Mouse (Mus musculus) right cerebral cortex, postnatal 36 days (tissue): ENCODE measurements around the gene Dnajb12.
"Not testable (repeated sequence)": the region's sequence is repeated elsewhere in the genome, so short reads cannot be mapped to it uniquely, and the experiment has no call there.

ENCODE experiments used
- DNase-seq, 2 experiments: peaks; one replicate each; pipeline ENCODE4 v3.0.0; 2022; ENCODE audit warnings: low spot score in 2 of 2, mixed read lengths in 1 of 2

The Dnajb12 gene

DNA sequence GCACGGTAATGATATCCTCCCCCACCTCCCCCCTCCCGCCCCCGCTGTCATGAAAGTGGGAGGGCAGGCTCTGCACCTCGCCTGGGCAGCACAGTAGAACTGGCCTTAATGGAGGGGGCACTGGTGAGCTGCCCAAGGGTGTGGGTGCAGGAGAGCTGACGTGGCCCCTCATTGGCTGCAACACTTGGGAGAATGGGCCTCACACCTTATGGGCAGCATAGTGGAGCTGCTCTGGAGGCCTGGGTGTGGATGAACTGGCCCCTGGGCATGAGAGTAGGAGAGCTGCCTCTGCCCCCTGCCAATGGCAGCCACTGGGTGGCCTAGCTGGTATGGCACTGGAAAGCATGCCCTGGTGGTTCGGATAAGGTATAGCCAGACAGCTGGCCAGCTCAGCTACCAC, 9.3 kb upstream of the Dnajb12 start:
- no peak for DNase-seq

DNA sequence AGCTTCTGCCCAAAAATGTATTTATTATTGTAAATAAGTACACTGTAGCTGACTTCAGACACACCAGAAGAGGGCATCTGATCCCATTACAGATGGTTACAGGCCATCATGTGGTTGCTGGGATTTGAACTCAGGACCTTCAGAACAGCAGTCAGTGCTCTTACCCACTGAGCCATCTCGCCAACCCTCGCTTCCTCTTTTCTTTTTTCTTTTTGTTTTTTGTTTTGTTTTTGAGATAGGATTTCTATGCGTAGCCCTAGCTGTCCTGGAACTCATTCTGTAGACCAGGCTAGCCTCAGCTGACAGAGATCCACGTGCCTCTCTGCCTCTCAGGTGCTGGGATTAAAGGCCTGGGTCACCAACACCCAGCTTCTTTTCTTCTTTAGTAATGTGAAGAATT, 6.7 kb upstream of the Dnajb12 start:
- not testable (repeated sequence) for DNase-seq

GRCm38 (mm10) chr10:59873206-59873605, 6.2 kb upstream of the Dnajb12 start:
- DNase-seq = no peak

- no peak for DNase-seq
These were observed 5.7 kb upstream of the Dnajb12 start for GRCm38 (mm10) chr10:59873613-59874012.

GRCm38 (mm10) chr10:59875396-59875795, 4.0 kb upstream of the Dnajb12 start:
- no peak for DNase-seq

GRCm38 (mm10) chr10:59876698-59877097, 2.7 kb upstream of the Dnajb12 start:
- DNase-seq = not testable (repeated sequence)

GRCm38 (mm10) chr10:59877421-59878117, 1.8 kb upstream of the Dnajb12 start:
- no peak for DNase-seq

GRCm38 (mm10) chr10:59878823-59879222, 533 bp upstream of the Dnajb12 start:
- DNase-seq = no peak

DNA sequence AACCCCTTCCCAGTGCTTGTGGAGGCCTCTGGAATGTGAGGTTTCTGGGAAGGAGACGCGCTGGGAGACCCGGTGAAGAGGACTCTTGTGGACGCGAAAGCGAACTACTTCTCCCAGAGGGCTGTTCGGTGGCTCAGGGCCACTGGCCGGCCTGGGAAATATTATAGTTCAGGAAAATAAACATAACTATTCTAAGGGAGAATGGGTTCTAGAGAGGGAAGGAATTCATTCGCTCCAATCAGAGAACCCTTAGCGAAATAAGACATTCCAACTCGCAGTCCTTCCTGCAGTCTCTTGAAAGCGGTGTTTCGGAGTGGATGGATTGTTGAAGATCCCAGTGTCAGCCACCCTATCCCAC, 652 bp downstream of the Dnajb12 start:
- DNase-seq = no peak

- no peak for DNase-seq
These were observed 1.5 kb downstream of the Dnajb12 start for GRCm38 (mm10) chr10:59880837-59881236.

DNA sequence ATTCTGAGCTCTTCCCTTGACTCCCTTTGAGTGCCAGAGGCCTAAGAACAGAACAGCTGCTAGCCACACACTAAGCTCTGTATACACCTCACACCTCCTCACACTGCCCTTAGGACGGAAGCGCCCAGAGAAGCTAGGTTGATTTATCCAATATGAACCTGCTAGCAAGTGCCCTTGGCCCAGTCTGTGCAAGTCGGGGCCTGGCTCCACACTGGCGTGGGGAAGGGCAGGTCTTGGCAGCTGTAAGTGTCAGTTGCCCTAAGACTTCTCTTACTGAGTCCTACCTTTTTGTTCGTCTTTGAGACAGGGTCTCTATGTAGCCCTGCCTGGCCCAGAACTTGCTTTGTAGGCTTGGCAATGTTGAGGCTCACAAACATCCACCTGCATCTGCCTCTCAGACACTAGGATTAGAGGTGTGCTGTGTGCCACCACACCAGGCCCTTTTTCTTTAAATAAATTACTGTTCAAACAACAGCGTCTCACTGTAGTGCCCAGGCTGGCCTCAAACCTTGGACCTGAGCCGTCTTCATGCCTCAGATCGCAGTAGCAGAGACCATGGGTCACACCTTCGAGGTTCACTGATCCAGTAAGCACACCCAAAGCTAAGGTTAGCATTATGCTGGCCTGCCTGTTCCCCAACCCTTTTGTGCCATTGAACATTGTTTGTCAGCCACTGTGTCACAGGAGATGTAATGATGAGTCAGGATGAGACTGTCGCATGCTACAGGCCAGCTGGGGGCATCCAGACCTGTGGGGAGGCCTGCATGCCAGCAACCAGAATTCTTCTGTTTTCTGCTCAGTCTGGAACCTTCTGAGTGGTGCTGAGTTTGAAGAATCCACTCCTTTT, 5.2 kb downstream of the Dnajb12 start:
- no peak for DNase-seq

DNA sequence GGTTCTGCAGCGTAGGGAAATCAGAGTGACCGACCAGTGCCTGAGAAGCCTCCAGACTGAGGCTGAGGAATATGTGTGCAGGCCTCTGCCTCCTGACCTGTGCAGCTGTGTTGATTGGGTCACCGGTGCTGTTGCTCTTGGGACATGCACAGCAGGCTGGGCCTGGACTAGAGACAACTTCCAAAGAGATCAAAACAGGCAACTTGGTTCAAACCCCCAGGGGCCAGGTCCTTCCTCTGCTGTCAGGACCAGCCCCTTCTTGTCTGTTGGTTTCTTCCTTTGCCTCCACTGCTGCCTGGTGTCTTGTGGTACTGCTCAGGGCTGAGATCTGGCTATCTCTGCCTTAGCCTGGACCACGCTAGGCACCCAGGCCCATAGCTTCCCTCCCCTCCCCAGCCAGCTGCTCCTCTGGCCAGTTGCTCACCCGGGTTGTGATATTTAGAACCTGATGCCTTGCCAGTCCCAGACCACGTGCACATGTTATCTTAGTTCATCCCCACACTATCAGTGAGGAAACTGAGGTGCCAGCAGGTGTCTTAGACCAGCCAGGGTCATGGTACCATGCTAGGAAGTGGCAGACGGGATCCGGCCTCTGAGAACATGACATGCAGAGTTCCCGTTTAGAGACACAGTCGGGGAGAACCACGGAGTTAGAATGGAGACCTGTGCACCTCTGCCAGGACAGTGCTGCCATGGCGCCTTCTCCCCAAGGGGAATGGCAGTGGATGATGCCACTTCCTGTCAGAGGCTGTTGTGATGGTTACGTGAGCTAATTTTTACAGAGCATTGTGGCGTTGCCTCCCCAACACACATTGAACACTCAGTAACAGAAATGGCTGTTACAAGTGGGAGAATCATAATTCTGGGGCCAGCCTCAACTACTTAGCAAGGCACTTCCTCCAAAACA, 6.1 kb downstream of the Dnajb12 start:
- no peak for DNase-seq

GRCm38 (mm10) chr10:59886081-59886466, 6.7 kb downstream of the Dnajb12 start:
- no peak for DNase-seq

DNA sequence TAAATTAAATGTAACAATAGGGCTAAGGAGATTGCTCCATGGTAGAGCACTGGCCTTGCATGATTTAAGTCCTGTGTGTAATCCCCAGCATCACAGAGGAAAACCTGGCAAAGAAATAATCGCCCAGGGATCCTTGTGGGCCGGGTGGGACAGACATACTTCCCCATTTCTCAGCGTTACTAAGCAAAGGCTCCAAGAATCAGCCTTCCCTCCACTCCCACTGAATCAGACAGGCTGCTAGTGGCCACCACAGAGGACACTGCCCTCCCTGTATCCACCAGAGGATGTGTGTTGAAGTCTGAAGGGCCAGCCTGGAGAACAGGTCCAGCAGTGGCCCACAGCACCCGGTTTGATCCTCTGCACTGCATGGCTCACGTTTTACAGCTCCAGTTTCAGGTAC, 8.1 kb downstream of the Dnajb12 start:
- no peak for DNase-seq

- DNase-seq = no peak
These were observed 10.0 kb downstream of the Dnajb12 start for GRCm38 (mm10) chr10:59889339-59889738.

DNA sequence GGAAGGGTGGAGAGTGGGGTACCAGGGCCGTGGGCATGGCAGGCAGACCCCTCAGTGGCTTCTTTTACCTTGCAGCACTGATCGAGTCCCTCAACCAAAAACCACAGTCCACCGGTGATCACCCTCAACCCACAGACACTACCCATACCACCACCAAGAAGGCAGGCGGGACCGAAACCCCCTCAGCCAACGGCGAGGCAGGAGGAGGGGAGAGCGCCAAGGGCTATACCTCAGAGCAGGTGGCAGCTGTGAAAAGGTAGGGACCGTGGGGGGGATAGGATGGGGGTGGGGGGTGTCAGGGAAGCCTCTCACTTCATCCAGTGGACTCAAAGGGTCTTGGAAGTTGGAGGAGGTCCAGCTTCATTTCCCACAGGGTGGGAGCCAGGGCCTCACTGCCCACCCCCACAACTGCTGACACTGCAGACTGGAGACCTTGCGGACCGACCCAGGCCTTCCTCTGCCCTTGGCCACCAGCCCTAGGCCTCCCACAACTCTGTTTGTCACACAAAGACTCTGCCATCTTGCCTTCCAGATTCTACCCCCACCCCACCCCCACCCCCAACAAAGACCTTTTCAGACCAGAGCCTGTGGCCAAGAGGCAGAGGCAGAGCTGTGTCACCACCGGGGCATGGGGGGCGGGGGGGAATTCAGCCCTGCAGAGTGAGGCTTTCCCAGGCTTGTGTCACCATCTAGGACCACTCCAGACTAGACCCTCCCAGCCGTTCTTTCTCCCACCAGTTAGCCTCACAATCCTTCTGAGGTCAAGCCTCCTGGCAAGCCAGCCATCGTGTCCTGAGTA, 10.8 kb downstream of the Dnajb12 start:
- DNase-seq = no peak

DNA sequence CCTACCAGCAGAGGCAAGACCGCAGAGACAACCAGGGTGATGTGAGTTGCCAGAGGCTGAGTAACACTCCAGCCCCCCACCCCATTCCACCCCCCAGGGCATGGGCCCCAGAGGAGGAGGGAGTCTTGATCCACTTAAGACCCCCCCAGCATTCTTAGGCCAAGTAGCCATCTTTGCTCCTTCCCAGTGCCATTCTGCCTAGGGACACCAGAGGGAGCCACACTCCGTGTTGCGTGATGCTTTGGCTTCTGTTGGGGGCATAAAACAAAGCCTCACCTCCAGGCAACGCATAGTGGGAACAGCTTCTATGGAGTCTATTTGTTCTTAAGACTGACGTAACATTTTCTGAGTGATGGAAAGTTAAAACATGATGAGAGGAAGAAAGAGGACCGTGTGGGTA, 13.6 kb downstream of the Dnajb12 start:
- DNase-seq = no peak

DNA sequence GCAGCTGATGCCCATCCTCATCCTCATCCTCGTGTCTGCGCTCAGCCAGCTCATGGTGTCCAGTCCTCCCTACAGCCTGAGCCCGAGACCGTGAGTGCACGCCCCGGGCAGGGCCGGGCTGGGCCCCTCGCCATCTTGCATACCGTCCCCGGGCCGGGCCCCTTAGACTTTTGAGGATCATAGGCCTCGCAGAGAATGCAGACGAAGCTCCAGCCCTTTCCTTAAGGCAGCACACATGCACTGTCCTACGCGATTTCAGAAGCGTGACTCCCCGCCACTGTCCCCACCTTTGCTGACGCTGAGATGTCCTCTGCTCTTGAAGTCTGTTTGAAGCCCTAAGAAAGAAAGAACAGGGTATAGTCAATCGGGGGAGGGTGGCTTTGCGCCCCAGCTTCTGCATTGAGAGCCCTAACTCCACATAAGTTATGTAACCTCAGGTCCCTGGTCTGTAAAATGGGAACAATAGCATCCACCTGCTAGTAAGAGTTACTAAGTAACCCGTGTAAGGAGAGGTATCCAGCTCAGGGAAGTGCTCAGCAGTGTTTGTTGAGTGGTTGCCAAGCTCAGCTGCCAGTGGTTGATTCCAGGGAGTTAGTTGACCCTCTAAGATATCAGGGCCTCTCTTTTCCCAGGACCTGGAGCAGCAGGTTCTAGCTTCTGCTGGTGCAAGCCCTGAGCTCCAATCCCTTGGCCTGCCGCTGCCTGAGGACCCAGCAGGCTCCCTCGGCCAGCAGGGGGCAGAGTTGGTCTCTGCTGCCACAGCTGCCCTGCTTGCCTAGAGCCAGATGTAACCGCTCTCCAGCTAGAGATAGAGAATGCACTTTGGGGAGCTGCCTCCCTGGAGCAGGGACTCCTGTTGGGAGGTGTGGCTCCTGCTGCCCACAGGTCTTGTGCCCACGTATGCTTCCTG, 15.2 kb downstream of the Dnajb12 start:
- DNase-seq = peak; percentile 73 to 77

- DNase-seq = no peak
These were observed 16.3 kb downstream of the Dnajb12 start for GRCm38 (mm10) chr10:59895460-59896186.

- no peak for DNase-seq
These were observed 16.9 kb downstream of the Dnajb12 start for GRCm38 (mm10) chr10:59896211-59896610.
